Mouse (Mus musculus) telencephalon, adult 2 months (tissue): ENCODE data around the gene Pdx1.

Experiments used
- DNase-seq: peaks from one replicate; pipeline ENCODE4 v3.0.0-alpha.2; 2011; ENCODE audit warnings: low read depth, low spot score

Pdx1 gene

GRCm38 (mm10) chr5:147269926-147270672 lies at the start of gene Pdx1:
TSS of gene Pdx1 (plus strand) at chr5:147269959.
- DNase-seq = no peak

- peak; percentile 6 for DNase-seq
Measured at GRCm38 (mm10) chr5:147227354-147228112, 42.2 kb upstream of the Pdx1 start.

GRCm38 (mm10) chr5:147235406-147236309 lies 34.1 kb upstream of the Pdx1 start:
- DNase-seq = no peak

- DNase-seq = no peak
Measured at GRCm38 (mm10) chr5:147243908-147244307, 25.9 kb upstream of the Pdx1 start.

GRCm38 (mm10) chr5:147260189-147260588 lies 9.6 kb upstream of the Pdx1 start:
- DNase-seq = no peak

GRCm38 (mm10) chr5:147260778-147261177 lies 9.0 kb upstream of the Pdx1 start:
- no peak for DNase-seq

GRCm38 (mm10) chr5:147261899-147262541 lies 7.7 kb upstream of the Pdx1 start:
- DNase-seq = no peak

GRCm38 (mm10) chr5:147263945-147264344 lies 5.8 kb upstream of the Pdx1 start:
- DNase-seq = no peak

- no peak for DNase-seq
Measured at GRCm38 (mm10) chr5:147267434-147267833, 2.3 kb upstream of the Pdx1 start.

- DNase-seq = no peak
Measured at GRCm38 (mm10) chr5:147268728-147269127, 1.0 kb upstream of the Pdx1 start.

- DNase-seq = no peak
Measured at GRCm38 (mm10) chr5:147269371-147269770, 388 bp upstream of the Pdx1 start.

- no peak for DNase-seq
Measured at GRCm38 (mm10) chr5:147270673-147271655, 1.2 kb downstream of the Pdx1 start.

- DNase-seq = no peak
Measured at GRCm38 (mm10) chr5:147272046-147272807, 2.5 kb downstream of the Pdx1 start.

GRCm38 (mm10) chr5:147272808-147273345 lies 3.1 kb downstream of the Pdx1 start:
- no peak for DNase-seq

- no peak for DNase-seq
Measured at GRCm38 (mm10) chr5:147274174-147275141, 4.7 kb downstream of the Pdx1 start.

- no peak for DNase-seq
Measured at GRCm38 (mm10) chr5:147275761-147276160, 6.0 kb downstream of the Pdx1 start.

- DNase-seq = no peak
Measured at GRCm38 (mm10) chr5:147276701-147277546, 7.2 kb downstream of the Pdx1 start.
